Mouse (Mus musculus): ENCODE measurements around the gene Gm2a. TPM values are rescaled to one million over a fixed set of nuclear protein-coding genes. Genes with fewer than 3 reads are reported as not detected.

The Gm2a gene
- polyA plus RNA-seq (2014; fragmentation: Illumina TruSeq; extraction: RNeasy Lipid Tissue Mini Kit (QIAGEN cat#74804); ENCODE audit: low read depth, low replicate concordance) = 106 TPM

GRCm38 (mm10) chr11:55097463-55098188 is at the start of gene Gm2a:
TSS of gene Gm2a (plus strand) at chr11:55098115.

GRCm38 (mm10) chr11:55077331-55078231 is 20.3 kb upstream of the Gm2a start, which contains the start of gene Ccdc69:
TSS of gene Ccdc69 (minus strand) at chr11:55078131.

GRCm38 (mm10) chr11:55151608-55152007 is 53.7 kb downstream of the Gm2a start, which contains the start of gene Slc36a3:
TSS of gene Slc36a3 (minus strand) at chr11:55151708.

Other genes with a start within 250 kb of the Gm2a start
- gene Lyrm7, start 237.2 kb upstream of the Gm2a start, polyA plus RNA-seq (2014; fragmentation: Illumina TruSeq; extraction: RNeasy Lipid Tissue Mini Kit (QIAGEN cat#74804); ENCODE audit: low read depth, low replicate concordance) = 16.7 TPM
- gene Hint1, start 231.7 kb upstream of the Gm2a start, polyA plus RNA-seq (2014; fragmentation: Illumina TruSeq; extraction: RNeasy Lipid Tissue Mini Kit (QIAGEN cat#74804); ENCODE audit: low read depth, low replicate concordance) = 424 TPM
- gene Gpx3, start 195.7 kb upstream of the Gm2a start, polyA plus RNA-seq (2014; fragmentation: Illumina TruSeq; extraction: RNeasy Lipid Tissue Mini Kit (QIAGEN cat#74804); ENCODE audit: low read depth, low replicate concordance) = 11,404 TPM
- 1.0 TPM for gene Tnip1, start 135.2 kb upstream of the Gm2a start, polyA plus RNA-seq (2014; fragmentation: Illumina TruSeq; extraction: RNeasy Lipid Tissue Mini Kit (QIAGEN cat#74804); ENCODE audit: low read depth, low replicate concordance)
- gene Anxa6, start 64.7 kb upstream of the Gm2a start, polyA plus RNA-seq (2014; fragmentation: Illumina TruSeq; extraction: RNeasy Lipid Tissue Mini Kit (QIAGEN cat#74804); ENCODE audit: low read depth, low replicate concordance) = 10.1 TPM
- gene Ccdc69, start 20.0 kb upstream of the Gm2a start, polyA plus RNA-seq (2014; fragmentation: Illumina TruSeq; extraction: RNeasy Lipid Tissue Mini Kit (QIAGEN cat#74804); ENCODE audit: low read depth, low replicate concordance) = 0.97 TPM
- not detected for gene Slc36a3, start 53.6 kb downstream of the Gm2a start, polyA plus RNA-seq (2014; fragmentation: Illumina TruSeq; extraction: RNeasy Lipid Tissue Mini Kit (QIAGEN cat#74804); ENCODE audit: low read depth, low replicate concordance)
- gene Slc36a2, start 87.0 kb downstream of the Gm2a start, polyA plus RNA-seq (2014; fragmentation: Illumina TruSeq; extraction: RNeasy Lipid Tissue Mini Kit (QIAGEN cat#74804); ENCODE audit: low read depth, low replicate concordance) = 0.36 TPM
- 6.5 TPM for gene Slc36a1, start 106.2 kb downstream of the Gm2a start, polyA plus RNA-seq (2014; fragmentation: Illumina TruSeq; extraction: RNeasy Lipid Tissue Mini Kit (QIAGEN cat#74804); ENCODE audit: low read depth, low replicate concordance)
- gene Fat2, start 238.4 kb downstream of the Gm2a start, polyA plus RNA-seq (2014; fragmentation: Illumina TruSeq; extraction: RNeasy Lipid Tissue Mini Kit (QIAGEN cat#74804); ENCODE audit: low read depth, low replicate concordance) = 0.04 TPM